Mouse (Mus musculus) bone marrow, adult 2 months (tissue): ENCODE data around the gene Slc15a3.

Experiments
- CTCF ChIP-seq: fragments of 200-500 bp; IDR thresholded peaks from 2 replicates; pipeline ENCODE4 v1.5.1; 2011; ENCODE audit warnings: low read length, control low read depth; ENCODE audit not compliant: control insufficient read depth, insufficient read depth
- POLR2A ChIP-seq: fragments of 200-500 bp; IDR thresholded peaks from 2 replicates; pipeline ENCODE4 v1.6.1; 2011; ENCODE audit warnings: low read depth, mild to moderate bottlenecking, control low read depth, low read length, borderline replicate concordance; ENCODE audit not compliant: control insufficient read depth

DNA sequence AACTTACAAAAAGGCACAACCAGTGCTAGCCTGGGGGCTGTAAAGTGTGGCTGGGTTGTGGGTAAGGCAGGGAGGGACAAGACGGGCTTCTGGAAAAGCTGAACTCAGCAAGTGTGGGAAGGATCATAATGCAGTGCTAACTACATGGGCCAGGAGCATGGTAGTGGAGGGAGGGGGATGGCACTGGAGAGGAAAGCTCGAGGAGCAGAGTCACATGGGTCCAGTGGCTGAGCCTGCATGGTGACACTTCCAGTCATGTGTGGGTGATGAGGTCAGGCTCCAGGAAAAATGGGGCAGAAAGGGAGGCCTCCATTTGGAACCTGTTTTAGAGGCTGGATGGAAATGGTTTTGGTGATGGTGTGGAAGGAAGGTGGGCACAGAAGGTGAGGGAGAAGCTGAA is 17.0 kb downstream of the Slc15a3 start:
- TF ChIP-seq POLR2A (no peak), CTCF (no peak)
